Mouse (Mus musculus) intestine, postnatal 0 days (tissue): ENCODE results near the gene Ugt1a8. TPM values are rescaled to one million over a fixed set of nuclear protein-coding genes. Genes with fewer than 3 reads are reported as not detected.

ENCODE experiments used
- ATAC-seq: fragments of 200-750 bp; cut with Nextera tagmentation; 2 replicates; pipeline ENCODE4 v1.8.0; 2017; ENCODE audit warnings: mild to moderate bottlenecking, moderate TSS enrichment, moderate library complexity
- H3K27ac ChIP-seq: fragments of 300-500 bp; sonication (generic); 2 replicates; pipeline ENCODE4 v1.5.1; 2014; ENCODE audit warnings: mild to moderate bottlenecking, low read depth, low read length, moderate library complexity
- H3K27me3 ChIP-seq: fragments of 300-500 bp; sonication (generic); replicated peaks from 2 replicates; pipeline ENCODE4 v1.6.1; 2014; ENCODE audit warnings: low read length, mixed read lengths; ENCODE audit not compliant: control insufficient read depth, insufficient read depth
- H3K36me3 ChIP-seq: fragments of 300-500 bp; sonication (generic); 2 replicates; pipeline ENCODE4 v1.6.1; 2014; ENCODE audit warnings: mild to moderate bottlenecking, moderate library complexity; ENCODE audit not compliant: control insufficient read depth, insufficient read depth
- H3K4me1 ChIP-seq: fragments of 300-500 bp; sonication (generic); replicated peaks from 2 replicates; pipeline ENCODE4 v1.6.1; 2014; ENCODE audit warnings: antibody characterized with exemption, low read length, mixed read lengths; ENCODE audit not compliant: control insufficient read depth, insufficient read depth
- H3K4me2 ChIP-seq: fragments of 300-500 bp; sonication (generic); replicated peaks from 2 replicates; pipeline ENCODE4 v1.6.1; 2014; ENCODE audit warnings: low read depth, mild to moderate bottlenecking, moderate library complexity
- H3K4me3 ChIP-seq: fragments of 300-500 bp; sonication (generic); 2 replicates; pipeline ENCODE4 v1.5.1; 2014; ENCODE audit warnings: low read depth, low read length
- H3K9ac ChIP-seq: fragments of 300-500 bp; sonication (generic); 2 replicates; pipeline ENCODE4 v1.6.1; 2014; ENCODE audit warnings: mild to moderate bottlenecking, low read depth, low read length
- H3K9me3 ChIP-seq: fragments of 300-500 bp; sonication (generic); 2 replicates; pipeline ENCODE4 v1.6.1; 2016; ENCODE audit warnings: mixed run types; ENCODE audit not compliant: control insufficient read depth
- CTCF ChIP-seq: sonication (generic); IDR thresholded peaks from 2 replicates; pipeline ENCODE4 v1.5.1; 2016; ENCODE audit warnings: low read depth, mild to moderate bottlenecking, control low read depth, antibody characterized with exemption, moderate library complexity
- WGBS: fragments of 180-500 bp; shearing (Covaris S2); extraction: QIAGEN DNeasy Blood & Tissue Kit; methylation state at CpG from one replicate; pipeline ENCODE4 v1.1.7; 2014; 5-methylcytosine and 5-hydroxymethylcytosine counted together
- polyA plus RNA-seq: library from polyadenylated mRNA; unstranded; fragments of >200 nt; fragmentation: Nextera tagmentation; extraction: Ambion mirVana; gene quantifications from 2 replicates; pipeline ENCODE4 v1.2.1, GENCODE M21; 2015

Gene Ugt1a8
- polyA plus RNA-seq, 1 experiment from 2014 or later: 0.05 TPM

DNA sequence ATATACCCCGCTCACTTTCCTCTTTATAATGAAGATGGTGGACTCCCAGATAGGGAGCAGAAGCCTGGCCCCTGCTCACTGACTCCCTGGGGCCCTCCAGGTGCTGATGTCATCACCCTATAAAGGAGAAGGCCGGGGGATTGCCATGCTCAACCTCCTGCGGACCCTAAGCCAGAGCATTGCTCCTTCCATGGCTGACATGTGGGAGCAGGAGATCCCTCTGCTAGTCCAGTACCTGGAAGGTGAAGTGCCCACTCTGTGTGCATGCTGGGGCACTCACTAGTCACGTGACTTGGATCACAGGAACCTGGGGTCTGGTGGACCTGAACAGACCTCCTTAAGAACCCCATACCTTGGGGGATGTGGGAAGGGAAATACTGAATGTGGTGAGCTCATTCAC is 153.0 kb downstream of the Ugt1a8 start:
- 0 out of 2 replicates have a peak, but pooled peaks have one; percentile 2 for ATAC-seq
- Histone ChIP-seq H3K27ac (no peak overlapping the region), H3K4me3 (no peak overlapping the region), H3K36me3 (no peaks in the 10 kb centered on the region), H3K9me3 (peaks cover 33% of the 10 kb centered on the region), H3K27me3 (no peaks in the 10 kb centered on the region), H3K9ac (no peak overlapping the region), H3K4me2 (no peak overlapping the region), H3K4me1 (no peaks in the 10 kb centered on the region)
- TF ChIP-seq CTCF: no peak
- 68% methylated on average over 4 of the region's 4 CpGs for WGBS

DNA sequence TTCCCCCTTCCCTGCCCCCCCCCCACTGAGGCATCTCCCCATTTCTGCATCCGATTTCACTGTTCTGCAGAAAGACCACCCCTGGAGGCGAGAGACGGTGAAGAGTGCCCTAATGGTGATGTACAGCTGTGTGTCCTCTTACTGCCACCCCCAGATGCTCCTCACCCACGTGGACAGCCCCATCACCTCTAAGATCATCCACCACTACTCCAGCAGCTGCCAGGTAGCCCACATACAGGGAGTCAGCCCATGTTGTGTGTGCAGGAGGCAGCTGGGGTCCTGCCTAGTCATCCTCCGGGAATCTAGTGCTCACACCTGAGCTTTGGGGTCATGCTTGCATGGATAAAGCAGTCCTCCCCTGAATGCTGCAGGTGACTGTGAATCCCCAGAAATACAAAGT is 156.2 kb downstream of the Ugt1a8 start:
- Histone ChIP-seq H3K9me3 (peaks cover 32% of the 10 kb centered on the region), H3K9ac (no peak overlapping the region), H3K4me2 (no peak overlapping the region), H3K4me3 (no peak overlapping the region), H3K4me1 (no peaks in the 10 kb centered on the region), H3K36me3 (no peaks in the 10 kb centered on the region), H3K27ac (no peak overlapping the region), H3K27me3 (no peaks in the 10 kb centered on the region)
- no peak for TF ChIP-seq CTCF
- no peak for ATAC-seq
- WGBS: 62% methylated on average over 5 of the region's 5 CpGs

DNA sequence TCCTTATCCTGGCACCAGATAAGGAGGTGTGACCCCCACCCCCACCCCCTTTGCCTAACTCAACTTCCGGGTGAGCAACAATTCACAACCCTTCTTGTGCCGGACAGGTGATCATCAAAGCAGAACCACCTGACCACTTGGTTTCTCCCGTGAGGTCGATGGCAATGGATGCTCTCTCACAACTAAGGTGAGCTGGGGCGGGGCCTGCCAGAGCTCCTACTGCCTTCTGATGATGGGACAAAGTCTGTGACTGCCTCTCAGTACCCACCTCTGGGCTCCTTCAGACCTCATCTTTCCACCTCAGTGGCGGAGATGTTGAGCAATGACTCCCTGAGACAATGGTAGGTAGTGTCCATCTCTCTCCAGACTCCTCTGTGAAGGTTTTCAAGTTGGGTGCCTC is 158.3 kb downstream of the Ugt1a8 start:
- peaks cover 35% of the 10 kb centered on the region for H3K9me3 ChIP-seq
- no peak overlapping the region for H3K9ac ChIP-seq
- no peaks in the 10 kb centered on the region for H3K36me3 ChIP-seq
- no peaks in the 10 kb centered on the region for H3K27me3 ChIP-seq
- no peaks in the 10 kb centered on the region for H3K4me1 ChIP-seq
- H3K4me2 ChIP-seq: no peak overlapping the region
- H3K27ac ChIP-seq: no peak overlapping the region
- WGBS: 74% methylated on average over 6 of the region's 6 CpGs
- no peak for TF ChIP-seq CTCF
- ATAC-seq: 0 out of 2 replicates have a peak, but pooled peaks have one; percentile 1
- no peak overlapping the region for H3K4me3 ChIP-seq

DNA sequence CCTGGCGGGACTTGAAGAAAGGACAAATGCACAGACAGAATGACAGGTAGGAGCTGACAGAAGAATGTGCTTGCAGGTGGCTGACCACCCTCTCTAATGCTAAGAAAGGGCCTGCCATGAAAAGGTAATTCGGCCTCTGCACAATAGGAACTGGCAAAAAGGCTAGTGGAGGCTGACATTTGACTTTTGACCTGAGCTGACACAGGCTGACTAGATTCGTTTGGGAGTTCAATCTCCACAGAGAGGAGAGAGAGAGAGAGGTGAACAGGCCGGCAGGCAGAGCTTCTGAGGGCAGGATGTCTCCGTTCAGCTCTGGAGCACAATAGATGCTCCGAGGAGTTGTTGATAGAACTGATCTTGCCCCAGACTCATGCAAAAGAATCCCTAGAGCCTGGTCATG is 158.8 kb downstream of the Ugt1a8 start:
- Histone ChIP-seq H3K4me1 (no peaks in the 10 kb centered on the region), H3K27ac (no peak overlapping the region), H3K27me3 (no peaks in the 10 kb centered on the region), H3K4me2 (no peak overlapping the region), H3K36me3 (no peaks in the 10 kb centered on the region), H3K4me3 (no peak overlapping the region), H3K9ac (no peak overlapping the region), H3K9me3 (peaks cover 38% of the 10 kb centered on the region)
- no peak for TF ChIP-seq CTCF
- 49% methylated on average over 6 of the region's 6 CpGs for WGBS
- ATAC-seq: no peak

DNA sequence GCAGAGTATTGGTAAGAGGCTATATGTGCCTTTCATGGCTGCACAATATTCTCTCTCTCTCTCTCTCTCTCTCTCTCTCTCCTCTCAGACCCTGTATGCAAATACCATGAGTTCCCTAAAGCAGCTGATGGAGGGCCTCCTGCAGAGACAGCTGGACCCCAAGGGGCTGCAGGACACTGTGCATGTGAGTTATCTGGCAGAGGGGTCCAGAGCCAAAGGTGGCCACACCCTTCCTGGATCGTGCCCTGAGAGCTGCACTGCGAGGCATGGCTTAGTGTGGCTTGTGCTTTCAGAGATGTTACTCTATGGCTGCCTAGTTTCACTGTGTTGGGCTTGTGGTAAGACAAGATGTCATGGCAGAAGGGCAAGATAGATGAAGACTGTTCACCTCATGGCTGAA is 160.0 kb downstream of the Ugt1a8 start:
- H3K27ac ChIP-seq: no peak overlapping the region
- H3K9me3 ChIP-seq: peaks cover 45% of the 10 kb centered on the region
- no peaks in the 10 kb centered on the region for H3K36me3 ChIP-seq
- H3K4me1 ChIP-seq: no peaks in the 10 kb centered on the region
- no peak overlapping the region for H3K4me3 ChIP-seq
- no peak overlapping the region for H3K9ac ChIP-seq
- no peak for ATAC-seq
- H3K4me2 ChIP-seq: no peak overlapping the region
- 45% methylated on average over 2 of the region's 2 CpGs for WGBS
- H3K27me3 ChIP-seq: no peaks in the 10 kb centered on the region
- no peak for TF ChIP-seq CTCF

DNA sequence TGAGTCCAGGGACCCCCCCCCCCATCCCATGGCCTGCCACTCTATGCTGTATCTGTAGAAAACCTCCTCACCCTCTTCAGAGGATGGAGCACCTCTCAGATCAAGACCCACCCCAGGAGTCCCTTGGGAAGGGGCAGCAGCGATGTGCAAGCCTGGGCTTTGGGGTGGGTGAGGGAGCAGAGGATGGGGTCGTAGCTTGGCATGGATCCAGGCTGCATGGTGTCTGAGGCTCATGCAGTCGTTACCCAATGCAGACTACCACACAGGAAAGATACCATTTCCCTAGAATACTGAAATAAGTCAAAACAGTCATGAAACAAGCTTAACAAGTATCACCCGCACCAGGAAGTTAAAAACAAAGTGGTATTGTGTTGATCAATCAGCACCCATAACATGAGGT is 161.0 kb downstream of the Ugt1a8 start:
- no peaks in the 10 kb centered on the region for H3K36me3 ChIP-seq
- no peak for ATAC-seq
- no peak overlapping the region for H3K27ac ChIP-seq
- no peaks in the 10 kb centered on the region for H3K4me1 ChIP-seq
- H3K4me3 ChIP-seq: no peak overlapping the region
- H3K27me3 ChIP-seq: no peaks in the 10 kb centered on the region
- no peak overlapping the region for H3K4me2 ChIP-seq
- WGBS: 64% methylated on average over 4 of the region's 4 CpGs
- H3K9ac ChIP-seq: no peak overlapping the region
- H3K9me3 ChIP-seq: peaks cover 43% of the 10 kb centered on the region
- TF ChIP-seq CTCF: no peak

DNA sequence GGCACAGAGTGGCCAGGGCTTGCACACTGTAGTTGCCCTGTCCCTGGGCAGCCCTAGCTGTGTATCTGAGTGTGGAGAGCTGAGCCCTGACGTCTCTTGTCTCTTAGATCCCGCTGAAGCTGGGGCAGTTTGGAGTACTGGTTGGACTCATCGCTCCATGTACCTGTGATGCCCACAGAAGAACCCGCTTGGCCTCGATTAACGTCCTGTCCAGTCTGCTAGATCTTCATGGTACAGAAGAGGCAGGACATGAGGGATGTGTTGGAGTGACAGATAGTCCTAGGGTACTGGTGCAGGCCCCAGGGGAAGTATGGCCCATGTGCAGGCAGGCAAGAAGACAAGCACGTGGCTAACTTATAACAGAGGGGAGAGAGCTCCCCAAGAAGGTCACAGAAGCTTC is 162.0 kb downstream of the Ugt1a8 start:
- no peak for ATAC-seq
- Histone ChIP-seq H3K27me3 (no peaks in the 10 kb centered on the region), H3K36me3 (no peaks in the 10 kb centered on the region), H3K9ac (no peak overlapping the region), H3K27ac (no peak overlapping the region), H3K4me3 (no peak overlapping the region), H3K4me2 (no peak overlapping the region), H3K4me1 (no peaks in the 10 kb centered on the region), H3K9me3 (peaks cover 43% of the 10 kb centered on the region)
- 80% methylated on average over 7 of the region's 7 CpGs for WGBS
- no peak for TF ChIP-seq CTCF
